Mouse (Mus musculus): ENCODE results near the gene Sdhaf3. TPM values are rescaled to one million over a fixed set of nuclear protein-coding genes. Genes with fewer than 3 reads are reported as not detected.
"Not testable (repeated sequence)": the region's sequence is repeated elsewhere in the genome, so short reads cannot be mapped to it uniquely, and the experiment has no call there.

Sdhaf3 gene
- polyA plus RNA-seq, 1 experiment from 2014 or later: 6.8 TPM

DNA sequence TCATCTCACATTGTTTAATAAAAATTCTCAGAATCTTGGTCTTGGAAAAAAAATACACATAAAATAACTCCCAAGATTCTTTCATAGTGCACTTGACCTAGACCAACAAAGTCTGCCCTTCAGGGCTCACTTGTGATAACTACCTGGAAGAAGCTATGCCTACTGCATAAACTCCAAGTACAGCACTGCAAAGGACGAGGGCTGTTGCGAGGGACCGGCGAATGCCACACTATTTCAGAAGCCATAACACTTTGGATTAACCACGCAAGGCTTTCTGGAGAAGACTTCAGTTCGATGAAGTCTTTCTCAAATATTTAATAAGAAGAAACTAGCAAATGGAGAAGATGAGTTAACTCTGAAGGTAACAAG is 425 bp upstream of the Sdhaf3 start:
- H3K27me3 ChIP-seq: peaks cover 8% of the 10 kb centered on the region
- 40% methylated on average over 6 of the region's 6 CpGs for WGBS
- ATAC-seq (ENCODE audit: low read depth): peak; percentile 61
- H3K4me1 ChIP-seq (replicated peaks): peaks cover 12% of the 10 kb centered on the region
- H3K27ac ChIP-seq (replicated peaks): peak overlapping the region; percentile 56; the same call in 1 of the 2 replicates
- no peaks in the 10 kb centered on the region for H3K9me3 ChIP-seq
- H3K4me2 ChIP-seq: peak overlapping the region; percentile 80
- H3K9ac ChIP-seq: peak overlapping the region; percentile 45; the same call in 1 of the 2 replicates
- H3K4me3 ChIP-seq: peak overlapping the region; percentile 77
- H3K36me3 ChIP-seq: no peaks in the 10 kb centered on the region

DNA sequence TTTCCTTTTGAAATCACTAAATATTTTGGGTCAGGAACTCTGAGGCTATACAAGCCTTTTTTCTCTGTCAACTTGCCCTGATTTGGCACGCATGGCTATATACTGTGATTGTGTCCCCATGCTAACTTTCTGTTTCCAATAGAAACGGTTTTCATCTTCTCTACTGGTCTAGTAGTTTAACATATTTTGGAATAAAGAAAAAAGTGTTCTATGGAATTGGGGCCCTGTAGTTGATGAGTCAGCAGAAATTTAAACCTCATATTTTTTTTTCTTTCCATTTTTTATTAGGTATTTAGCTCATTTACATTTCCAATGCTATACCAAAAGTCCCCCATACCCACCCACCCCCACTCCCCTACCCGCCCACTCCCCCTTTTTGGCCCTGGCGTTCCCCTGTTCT is 3.4 kb downstream of the Sdhaf3 start:
- not testable (repeated sequence) for H3K27me3 ChIP-seq; H3K9ac ChIP-seq; ATAC-seq (ENCODE audit: low read depth); H3K9me3 ChIP-seq; H3K36me3 ChIP-seq; H3K4me3 ChIP-seq; H3K4me2 ChIP-seq; H3K27ac ChIP-seq (replicated peaks)
- peaks cover 12% of the 10 kb centered on the region for H3K4me1 ChIP-seq (replicated peaks)
- WGBS: 91% methylated on average over 2 of the region's 4 CpGs

DNA sequence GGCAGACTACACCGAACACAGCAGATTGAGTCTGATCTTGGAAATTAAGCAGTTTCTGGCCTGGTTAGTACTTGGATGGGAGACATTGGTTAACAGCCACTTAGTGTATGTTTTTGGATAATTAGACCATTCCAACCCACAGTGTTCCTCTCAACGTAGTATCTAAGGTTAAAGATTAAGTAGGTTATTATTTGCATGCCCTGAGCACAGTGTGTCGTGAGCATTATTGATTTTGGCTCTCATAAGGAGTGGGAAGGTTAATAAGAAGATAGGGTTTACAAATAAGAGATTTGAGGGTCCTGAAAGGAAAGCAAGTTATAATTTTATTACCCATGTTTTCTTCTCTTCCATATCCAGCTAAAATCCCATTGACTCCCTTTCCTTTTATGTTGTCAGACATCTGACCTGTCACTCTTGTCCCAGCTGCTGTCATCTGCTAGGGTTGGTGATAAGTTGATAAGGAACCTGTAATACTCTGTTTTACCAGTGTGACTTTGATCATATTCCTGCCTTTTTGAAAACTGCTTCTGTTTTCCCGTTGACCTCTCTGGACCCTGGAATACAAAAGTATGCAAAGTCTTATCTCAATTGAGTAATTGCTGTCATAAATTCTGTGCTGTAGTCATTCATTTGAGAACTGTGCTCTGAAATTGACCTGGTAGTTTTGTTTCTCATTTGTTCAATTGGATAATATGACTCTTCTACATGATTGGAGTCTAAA is 41.6 kb downstream of the Sdhaf3 start:
- WGBS: 82% methylated on average over 4 of the region's 4 CpGs
- H3K4me1 ChIP-seq (replicated peaks): no peaks in the 10 kb centered on the region
- no peak for ATAC-seq (ENCODE audit: low read depth)
- H3K4me2 ChIP-seq: no peak overlapping the region
- no peaks in the 10 kb centered on the region for H3K27me3 ChIP-seq
- H3K27ac ChIP-seq (replicated peaks): no peak overlapping the region
- no peak overlapping the region for H3K4me3 ChIP-seq
- no peak overlapping the region for H3K9ac ChIP-seq
- no peaks in the 10 kb centered on the region for H3K9me3 ChIP-seq
- H3K36me3 ChIP-seq: no peaks in the 10 kb centered on the region

DNA sequence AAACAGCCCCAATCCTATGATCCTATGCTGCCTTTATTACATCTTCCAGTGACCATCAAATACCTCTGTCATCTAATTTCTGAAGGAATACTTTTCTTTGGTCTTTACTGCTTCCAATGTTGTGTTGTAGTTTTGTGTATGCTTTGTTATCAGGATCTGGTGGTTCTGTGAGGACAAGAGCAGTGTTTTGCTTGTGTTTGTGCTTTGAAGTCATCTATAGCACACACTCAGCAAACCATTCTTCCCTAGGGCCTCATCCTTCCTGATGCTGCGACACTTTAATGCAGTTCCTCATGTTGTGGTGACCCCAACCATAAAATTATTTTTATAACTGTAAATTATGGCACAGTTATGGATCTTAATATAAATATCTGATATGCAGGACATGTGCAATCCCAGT is 42.2 kb downstream of the Sdhaf3 start:
- H3K4me3 ChIP-seq: no peak overlapping the region
- 76% methylated on average over 1 of the region's 1 CpGs for WGBS
- H3K9ac ChIP-seq: no peak overlapping the region
- no peaks in the 10 kb centered on the region for H3K9me3 ChIP-seq
- H3K4me2 ChIP-seq: no peak overlapping the region
- H3K27ac ChIP-seq (replicated peaks): no peak overlapping the region
- H3K4me1 ChIP-seq (replicated peaks): no peaks in the 10 kb centered on the region
- ATAC-seq (ENCODE audit: low read depth): no peak
- no peaks in the 10 kb centered on the region for H3K36me3 ChIP-seq
- no peaks in the 10 kb centered on the region for H3K27me3 ChIP-seq

- H3K4me2 ChIP-seq: no peak overlapping the region
- WGBS: 88% methylated on average over 3 of the region's 3 CpGs
- no peaks in the 10 kb centered on the region for H3K27me3 ChIP-seq
These were observed 43.2 kb downstream of the Sdhaf3 start for GRCm38 (mm10) chr6:6999015-6999414.

DNA sequence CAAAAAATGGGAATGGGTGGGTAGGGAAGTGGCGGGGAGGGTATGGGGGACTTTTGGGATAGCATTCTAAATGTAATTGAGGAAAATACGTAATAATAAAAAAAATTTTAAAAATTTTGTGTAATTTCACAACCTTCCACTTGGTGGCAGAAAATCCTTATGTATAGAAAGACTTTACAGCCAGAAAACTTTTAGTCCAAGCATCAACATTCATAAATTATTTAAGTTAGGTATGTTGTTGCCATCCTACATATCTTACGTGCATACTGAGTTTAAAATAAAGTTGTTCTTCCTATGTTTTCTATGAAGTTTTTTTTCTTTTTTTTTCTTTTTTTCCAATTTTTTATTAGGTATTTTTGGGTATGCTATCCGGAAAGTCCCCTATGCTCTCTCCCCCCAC is 47.3 kb downstream of the Sdhaf3 start:
- Histone ChIP-seq H3K27ac (replicated peaks) (no peak overlapping the region), H3K9ac (no peak overlapping the region), H3K9me3 (no peaks in the 10 kb centered on the region), H3K27me3 (no peaks in the 10 kb centered on the region), H3K36me3 (no peaks in the 10 kb centered on the region), H3K4me1 (replicated peaks) (no peaks in the 10 kb centered on the region), H3K4me2 (no peak overlapping the region), H3K4me3 (no peak overlapping the region)
- WGBS: 72% methylated on average over 4 of the region's 4 CpGs
- no peak for ATAC-seq (ENCODE audit: low read depth)

More at GRCm38 (mm10) chr6:6999015-6999414, 43.2 kb downstream of the Sdhaf3 start:
- H3K27ac ChIP-seq (replicated peaks): no peak overlapping the region
- no peaks in the 10 kb centered on the region for H3K4me1 ChIP-seq (replicated peaks)
- no peak overlapping the region for H3K4me3 ChIP-seq
- H3K36me3 ChIP-seq: no peaks in the 10 kb centered on the region
- H3K9ac ChIP-seq: no peak overlapping the region
- no peak for ATAC-seq (ENCODE audit: low read depth)
- no peaks in the 10 kb centered on the region for H3K9me3 ChIP-seq

GRCm38 (mm10) chr6:7004005-7004404 is 48.2 kb downstream of the Sdhaf3 start:
- H3K9me3 ChIP-seq: no peaks in the 10 kb centered on the region
- no peak overlapping the region for H3K4me3 ChIP-seq
- no peak for ATAC-seq (ENCODE audit: low read depth)
- no peaks in the 10 kb centered on the region for H3K27me3 ChIP-seq
- no peak overlapping the region for H3K9ac ChIP-seq
- H3K4me1 ChIP-seq (replicated peaks): no peaks in the 10 kb centered on the region
- no peaks in the 10 kb centered on the region for H3K36me3 ChIP-seq
- WGBS: 57% methylated on average over 2 of the region's 2 CpGs
- H3K27ac ChIP-seq (replicated peaks): no peak overlapping the region
- no peak overlapping the region for H3K4me2 ChIP-seq

- H3K27me3 ChIP-seq: no peaks in the 10 kb centered on the region
- no peak for ATAC-seq (ENCODE audit: low read depth)
- H3K27ac ChIP-seq (replicated peaks): no peak overlapping the region
- no peaks in the 10 kb centered on the region for H3K9me3 ChIP-seq
- H3K4me3 ChIP-seq: no peak overlapping the region
- no peak overlapping the region for H3K4me2 ChIP-seq
- H3K4me1 ChIP-seq (replicated peaks): no peaks in the 10 kb centered on the region
- no peak overlapping the region for H3K9ac ChIP-seq
- no peaks in the 10 kb centered on the region for H3K36me3 ChIP-seq
- WGBS: 92% methylated on average over 6 of the region's 6 CpGs
These were observed 82.3 kb downstream of the Sdhaf3 start for GRCm38 (mm10) chr6:7038087-7038486.

DNA sequence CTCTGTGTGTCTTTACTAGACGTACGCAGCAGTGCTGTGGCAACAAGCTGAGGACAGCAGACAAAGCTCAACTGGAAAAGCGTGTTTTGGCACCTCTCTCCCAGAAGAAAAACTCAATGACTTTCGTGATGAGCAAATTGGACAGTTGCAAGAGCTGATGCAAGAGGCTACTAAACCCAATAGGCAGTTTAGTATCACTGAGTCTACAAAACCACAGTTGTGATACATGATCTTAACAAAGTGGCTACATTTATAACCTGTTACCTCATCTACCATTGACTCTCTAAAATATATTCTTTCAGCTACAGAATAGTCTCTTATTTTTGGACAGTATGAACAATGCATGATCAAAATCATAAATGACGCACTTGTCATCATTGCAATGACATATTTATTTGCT is 83.0 kb downstream of the Sdhaf3 start:
- no peaks in the 10 kb centered on the region for H3K9me3 ChIP-seq
- 93% methylated on average over 5 of the region's 5 CpGs for WGBS
- H3K4me1 ChIP-seq (replicated peaks): no peaks in the 10 kb centered on the region
- H3K27ac ChIP-seq (replicated peaks): no peak overlapping the region
- H3K9ac ChIP-seq: no peak overlapping the region
- no peaks in the 10 kb centered on the region for H3K36me3 ChIP-seq
- H3K4me2 ChIP-seq: no peak overlapping the region
- no peak overlapping the region for H3K4me3 ChIP-seq
- ATAC-seq (ENCODE audit: low read depth): no peak
- H3K27me3 ChIP-seq: no peaks in the 10 kb centered on the region

DNA sequence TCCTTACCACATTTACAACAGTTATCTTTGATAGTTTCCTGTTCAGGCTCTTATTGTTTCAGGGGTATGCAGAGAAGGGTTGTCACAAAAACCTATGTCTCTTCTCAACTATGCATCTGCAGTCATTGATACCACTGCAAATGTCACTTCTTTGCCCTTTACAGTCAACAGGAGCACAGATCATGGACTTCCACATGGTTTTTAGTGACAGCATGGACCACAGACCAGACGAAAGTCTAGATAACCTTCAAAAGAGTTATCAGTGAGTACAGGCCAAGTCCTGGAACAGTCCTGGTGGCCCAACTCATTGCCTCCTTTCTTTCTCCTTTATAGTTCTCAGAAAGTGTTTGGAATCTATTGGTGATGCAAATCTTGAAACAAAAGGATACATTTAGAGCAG is 86.1 kb downstream of the Sdhaf3 start:
- WGBS: 95% methylated on average over 1 of the region's 1 CpGs
- no peak overlapping the region for H3K4me3 ChIP-seq
- H3K27me3 ChIP-seq: no peaks in the 10 kb centered on the region
- H3K4me2 ChIP-seq: no peak overlapping the region
- H3K9ac ChIP-seq: no peak overlapping the region
- no peaks in the 10 kb centered on the region for H3K4me1 ChIP-seq (replicated peaks)
- H3K27ac ChIP-seq (replicated peaks): no peak overlapping the region
- no peaks in the 10 kb centered on the region for H3K36me3 ChIP-seq
- H3K9me3 ChIP-seq: no peaks in the 10 kb centered on the region
- ATAC-seq (ENCODE audit: low read depth): no peak

DNA sequence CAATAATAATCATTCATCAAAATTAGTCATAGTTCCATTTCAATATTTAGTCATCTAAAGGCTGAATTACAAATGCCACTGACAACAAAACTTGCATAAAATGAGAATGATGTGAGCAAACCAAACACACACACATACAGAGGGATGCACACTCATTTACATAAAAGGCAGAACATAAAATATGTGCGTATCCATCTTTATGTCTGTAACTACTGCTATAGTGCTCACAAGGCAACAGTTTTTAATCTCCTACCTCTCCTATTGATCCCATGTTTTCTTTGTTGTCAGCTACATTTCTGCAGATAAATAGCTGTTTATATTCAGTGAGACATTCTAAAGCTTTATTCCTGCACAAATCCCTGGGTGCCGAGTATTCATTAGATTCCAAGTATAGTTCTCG is 107.0 kb downstream of the Sdhaf3 start:
- Histone ChIP-seq H3K4me2 (no peak overlapping the region), H3K27ac (replicated peaks) (no peak overlapping the region), H3K4me1 (replicated peaks) (no peaks in the 10 kb centered on the region), H3K27me3 (no peaks in the 10 kb centered on the region), H3K9me3 (no peaks in the 10 kb centered on the region), H3K36me3 (no peaks in the 10 kb centered on the region), H3K9ac (no peak overlapping the region), H3K4me3 (no peak overlapping the region)
- WGBS: 75% methylated on average over 3 of the region's 3 CpGs
- no peak for ATAC-seq (ENCODE audit: low read depth)

DNA sequence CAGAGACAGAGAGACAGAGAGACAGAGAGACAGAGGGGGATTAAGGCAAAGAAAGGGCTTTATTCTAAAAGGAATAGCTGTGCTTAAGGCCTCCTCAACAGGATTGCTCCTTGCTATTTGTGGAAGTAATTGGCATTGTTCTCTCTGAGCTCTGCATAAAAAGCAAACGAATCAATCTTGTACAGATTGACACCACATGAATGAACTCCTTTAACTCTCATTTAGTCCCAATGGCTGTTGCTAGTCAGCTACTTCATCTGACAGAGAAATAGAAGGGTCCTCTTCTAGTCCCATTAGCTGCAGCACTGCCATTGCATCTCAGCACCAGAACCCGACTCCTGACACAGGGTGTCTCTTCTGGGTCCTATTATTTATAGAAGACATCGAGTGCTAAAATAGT is 113.0 kb downstream of the Sdhaf3 start:
- H3K27ac ChIP-seq (replicated peaks): no peak overlapping the region
- H3K4me1 ChIP-seq (replicated peaks): peaks cover 19% of the 10 kb centered on the region
- no peaks in the 10 kb centered on the region for H3K9me3 ChIP-seq
- 14% methylated on average over 3 of the region's 3 CpGs for WGBS
- no peaks in the 10 kb centered on the region for H3K36me3 ChIP-seq
- no peak overlapping the region for H3K4me3 ChIP-seq
- no peak overlapping the region for H3K9ac ChIP-seq
- no peaks in the 10 kb centered on the region for H3K27me3 ChIP-seq
- peak; percentile 25; the same call in 1 of the 2 replicates for ATAC-seq (ENCODE audit: low read depth)
- no peak overlapping the region for H3K4me2 ChIP-seq

DNA sequence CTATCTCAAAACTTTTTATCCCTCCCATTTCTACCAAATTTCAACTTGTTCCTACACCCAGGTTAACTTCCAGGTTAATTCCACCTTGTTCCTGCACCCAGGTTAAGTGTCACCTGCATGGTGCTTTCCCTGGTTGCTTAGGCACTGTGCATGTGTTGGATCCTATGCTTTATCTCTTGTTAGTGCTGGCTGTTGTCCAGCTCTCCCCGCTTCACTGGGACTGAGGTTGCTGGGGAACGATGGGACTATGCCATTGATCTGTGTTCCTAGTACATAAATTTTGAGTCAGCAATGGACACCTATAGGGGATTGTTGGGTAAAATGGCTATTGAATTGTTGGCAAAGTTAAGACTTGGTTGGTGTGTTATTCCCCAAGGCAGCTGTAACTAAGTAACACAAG is 113.7 kb downstream of the Sdhaf3 start:
- ATAC-seq (ENCODE audit: low read depth): peak; percentile 75; the same call in 1 of the 2 replicates
- 14% methylated on average over 2 of the region's 2 CpGs for WGBS

More for the DNA sequence above, 113.7 kb downstream of the Sdhaf3 start:
- Histone ChIP-seq H3K4me1 (replicated peaks) (peaks cover 19% of the 10 kb centered on the region), H3K27ac (replicated peaks) (no peak overlapping the region), H3K36me3 (no peaks in the 10 kb centered on the region), H3K4me2 (no peak overlapping the region), H3K9ac (no peak overlapping the region), H3K27me3 (no peaks in the 10 kb centered on the region), H3K9me3 (no peaks in the 10 kb centered on the region), H3K4me3 (no peak overlapping the region)
